Mouse (Mus musculus): ENCODE data around the gene Cend1. TPM values are rescaled to one million over a fixed set of nuclear protein-coding genes. Genes with fewer than 3 reads are reported as not detected.
"Not testable (repeated sequence)": the region's sequence is repeated elsewhere in the genome, so short reads cannot be mapped to it uniquely, and the experiment has no call there.

Cend1 gene
- total RNA-seq, 2 experiments from 2014 or later = 332 to 341 TPM

GRCm38 (mm10) chr7:141431434-141432185, 2.3 kb upstream of the Cend1 start:
- DNase-seq (ENCODE audit: low spot score in 2 of 2) = no peak

GRCm38 (mm10) chr7:141430585-141431240, 1.4 kb upstream of the Cend1 start:
- DNase-seq (ENCODE audit: low spot score in 2 of 2) = no peak

- DNase-seq (ENCODE audit: low spot score in 2 of 2) = no peak
Measured at GRCm38 (mm10) chr7:141429840-141430584, 721 bp upstream of the Cend1 start.

GRCm38 (mm10) chr7:141428701-141429100, 590 bp downstream of the Cend1 start:
- no peak for DNase-seq (ENCODE audit: low spot score in 2 of 2)

GRCm38 (mm10) chr7:141426948-141427730, 2.2 kb downstream of the Cend1 start:
- DNase-seq (ENCODE audit: low spot score in 2 of 2) = no peak

- no peak for DNase-seq (ENCODE audit: low spot score in 2 of 2)
Measured at GRCm38 (mm10) chr7:141423811-141424210, 5.5 kb downstream of the Cend1 start.

- no peak for DNase-seq (ENCODE audit: low spot score in 2 of 2)
Measured at GRCm38 (mm10) chr7:141420030-141420702, 9.1 kb downstream of the Cend1 start.

GRCm38 (mm10) chr7:141418970-141419369, 10.3 kb downstream of the Cend1 start:
- no peak for DNase-seq (ENCODE audit: low spot score in 2 of 2)

- DNase-seq (ENCODE audit: low spot score in 2 of 2) = no peak
Measured at GRCm38 (mm10) chr7:141417731-141418681, 11.3 kb downstream of the Cend1 start.

GRCm38 (mm10) chr7:141416144-141416841, 13.0 kb downstream of the Cend1 start:
- no peak for DNase-seq (ENCODE audit: low spot score in 2 of 2)

GRCm38 (mm10) chr7:141413809-141414584, 15.3 kb downstream of the Cend1 start, which contains the start of gene Gatd1:
Gene Gatd1 (minus strand): TSS chr7:141414136.
- DNase-seq (ENCODE audit: low spot score in 2 of 2) = peak; percentile 98 to 99

- no peak for DNase-seq (ENCODE audit: low spot score in 2 of 2)
Measured at GRCm38 (mm10) chr7:141413331-141413730, 16.0 kb downstream of the Cend1 start.

GRCm38 (mm10) chr7:141411667-141412066, 17.6 kb downstream of the Cend1 start:
- DNase-seq (ENCODE audit: low spot score in 2 of 2) = no peak

GRCm38 (mm10) chr7:141410631-141411030, 18.7 kb downstream of the Cend1 start:
- DNase-seq (ENCODE audit: low spot score in 2 of 2) = no peak

GRCm38 (mm10) chr7:141408833-141409232, 20.5 kb downstream of the Cend1 start:
- peak; percentile 80 to 90 for DNase-seq (ENCODE audit: low spot score in 2 of 2)

- not testable (repeated sequence) for DNase-seq (ENCODE audit: low spot score in 2 of 2)
Measured at GRCm38 (mm10) chr7:141407670-141408069, 21.6 kb downstream of the Cend1 start.

- no peak for DNase-seq (ENCODE audit: low spot score in 2 of 2)
Measured at GRCm38 (mm10) chr7:141405466-141405865, 23.8 kb downstream of the Cend1 start.

- peak in 1 of 2 experiments; percentile 44 for DNase-seq (ENCODE audit: low spot score in 2 of 2)
Measured at GRCm38 (mm10) chr7:141403305-141403704, 26.0 kb downstream of the Cend1 start.

All from layer of hippocampus, postnatal 14 days (tissue).